In the genomic region with DNA sequence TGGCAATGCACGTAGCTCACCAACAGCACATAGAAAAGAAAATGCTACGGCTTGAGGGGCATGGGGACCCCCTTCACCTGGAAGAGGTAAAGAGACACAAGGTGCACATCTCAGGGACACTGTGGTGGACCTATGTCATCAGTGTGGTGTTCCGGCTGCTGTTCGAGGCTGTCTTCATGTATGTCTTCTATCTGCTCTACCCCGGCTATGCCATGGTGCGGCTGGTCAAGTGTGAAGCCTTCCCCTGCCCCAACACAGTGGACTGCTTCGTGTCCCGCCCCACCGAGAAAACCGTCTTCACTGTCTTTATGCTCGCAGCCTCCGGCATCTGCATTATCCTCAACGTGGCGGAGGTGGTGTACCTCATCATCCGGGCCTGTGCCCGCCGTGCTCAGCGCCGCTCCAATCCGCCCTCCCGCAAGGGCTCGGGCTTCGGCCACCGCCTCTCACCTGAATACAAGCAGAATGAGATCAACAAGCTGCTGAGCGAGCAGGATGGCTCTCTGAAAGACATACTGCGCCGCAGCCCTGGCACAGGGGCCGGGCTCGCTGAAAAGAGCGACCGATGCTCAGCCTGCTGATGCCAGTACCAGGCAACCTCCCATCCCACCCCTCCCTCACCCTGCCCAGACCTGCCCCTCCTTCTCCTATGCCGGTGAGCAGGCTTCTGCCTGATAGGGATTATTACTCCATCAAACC, we compare ENCODE assay signal across 8 mouse cellular contexts. TPM values are rescaled to one million over a fixed set of nuclear protein-coding genes. Genes with fewer than 3 reads are reported as not detected.
DNase-seq lines count a peak whose midpoint lies in the region; ATAC-seq and TF ChIP-seq lines count a peak whose summit lies in the region.

No protein-coding gene starts in this region.

- peak overlapping the region; percentile 26 for H3K4me3 ChIP-seq in kidney, embryonic 15.5 days (replicated peaks)
- no peak overlapping the region for H3K4me3 ChIP-seq in kidney, adult 2 months (ENCODE audit: insufficient read depth, low read depth, low read length)
- peak overlapping the region; percentile 22; the same call in 1 of the 2 replicates for H3K4me3 ChIP-seq in forebrain, embryonic 14.5 days (ENCODE audit: low read depth, low read length)
- H3K4me3 ChIP-seq in midbrain, embryonic 15.5 days = peak overlapping the region; percentile 25

- H3K36me3 ChIP-seq in kidney, embryonic 15.5 days = no peaks in the 10 kb centered on the region
- no peaks in the 10 kb centered on the region for H3K36me3 ChIP-seq in kidney, adult 2 months (ENCODE audit: control insufficient read depth, insufficient read depth, low read length)
- H3K36me3 ChIP-seq in forebrain, embryonic 14.5 days (ENCODE audit: control insufficient read depth, insufficient read depth, low read length) = no peaks in the 10 kb centered on the region
- no peaks in the 10 kb centered on the region for H3K36me3 ChIP-seq in midbrain, embryonic 15.5 days (replicated peaks)

- no peaks in the 10 kb centered on the region for H3K9me3 ChIP-seq in kidney, embryonic 15.5 days (replicated peaks)
- H3K9me3 ChIP-seq in forebrain, embryonic 14.5 days (replicated peaks; ENCODE audit: control insufficient read depth, low read length) = no peaks in the 10 kb centered on the region
- H3K9me3 ChIP-seq in midbrain, embryonic 15.5 days = no peaks in the 10 kb centered on the region

- TF ChIP-seq CTCF in kidney, adult 2 months (conservative IDR thresholded peaks at IDR 0.05; ENCODE audit: insufficient read depth, insufficient read length, low read depth, low read length) = no peak

- peak; percentile 33; the same call in 1 of the 2 replicates for ATAC-seq in kidney, embryonic 15.5 days (replicated peaks; ENCODE audit: low FRiP score)
- ATAC-seq in forebrain, embryonic 14.5 days = peak; percentile 57
- ATAC-seq in midbrain, embryonic 15.5 days (replicated peaks) = peak; percentile 83

- H3K9ac ChIP-seq in kidney, embryonic 15.5 days = no peak overlapping the region
- H3K9ac ChIP-seq in forebrain, embryonic 14.5 days (ENCODE audit: low read length) = peak overlapping the region; percentile 43
- H3K9ac ChIP-seq in midbrain, embryonic 15.5 days = peak overlapping the region; percentile 12

- no peak for TF ChIP-seq POLR2A in kidney, adult 2 months (IDR thresholded peaks at IDR 0.05; ENCODE audit: low read depth, low read length)

- WGBS in kidney, embryonic 15.5 days = 18% methylated on average over 32 of the region's 32 CpGs
- whole genome bisulfite sequencing in kidney, adult 2 months = 26% methylated on average over 32 of the region's 32 CpGs
- WGBS in forebrain, embryonic 14.5 days = 37% methylated on average over 32 of the region's 32 CpGs
- 31% methylated on average over 32 of the region's 32 CpGs for WGBS in midbrain, embryonic 15.5 days

- 0 out of 2 replicates have a peak, but pooled peaks cover 4% of the 10 kb centered on the region for H3K4me1 ChIP-seq in kidney, embryonic 15.5 days
- no peaks in the 10 kb centered on the region; the same call in 1 of the 2 replicates for H3K4me1 ChIP-seq in kidney, adult 2 months (ENCODE audit: control insufficient read depth, insufficient read depth, low read length)
- no peaks in the 10 kb centered on the region for H3K4me1 ChIP-seq in forebrain, embryonic 14.5 days (ENCODE audit: control insufficient read depth, insufficient read depth, low read length)
- H3K4me1 ChIP-seq in midbrain, embryonic 15.5 days = peaks cover 15% of the 10 kb centered on the region

- no peak overlapping the region for H3K27ac ChIP-seq in kidney, embryonic 15.5 days
- no peak overlapping the region for H3K27ac ChIP-seq in kidney, adult 2 months (ENCODE audit: insufficient read depth, low read depth, low read length)
- H3K27ac ChIP-seq in forebrain, embryonic 14.5 days (ENCODE audit: low read depth, low read length) = no peak overlapping the region
- peak overlapping the region; percentile 27; the same call in 1 of the 2 replicates for H3K27ac ChIP-seq in midbrain, embryonic 15.5 days

- DNase-seq in kidney, adult 2 months = no peak
- DNase-seq in cerebellum, adult 18-20 months = peak; percentile 19 to 36
- DNase-seq in forebrain, embryonic 14.5 days (ENCODE audit: low spot score) = peak; percentile 5
- DNase-seq in yolk sac, embryonic 10.5 days (ENCODE audit: low spot score) = no peak
- no peak for DNase-seq in adrenal gland, postnatal 36 days
- DNase-seq in natural killer cell, adult 2 months (ENCODE audit: low spot score in 2 of 2) = no peak

- peaks cover 73% of the 10 kb centered on the region for H3K27me3 ChIP-seq in kidney, embryonic 15.5 days
- no peaks in the 10 kb centered on the region for H3K27me3 ChIP-seq in kidney, adult 2 months (replicated peaks; ENCODE audit: control insufficient read depth, insufficient read depth, low read length)
- H3K27me3 ChIP-seq in forebrain, embryonic 14.5 days (replicated peaks; ENCODE audit: control insufficient read depth, insufficient read depth, low read length) = 0 out of 2 replicates have a peak, but pooled peaks cover 14% of the 10 kb centered on the region
- H3K27me3 ChIP-seq in midbrain, embryonic 15.5 days (replicated peaks) = peaks cover 5% of the 10 kb centered on the region

- peak overlapping the region; percentile 52 for H3K4me2 ChIP-seq in kidney, embryonic 15.5 days
- peak overlapping the region; percentile 47 for H3K4me2 ChIP-seq in forebrain, embryonic 14.5 days (ENCODE audit: low read length)
- H3K4me2 ChIP-seq in midbrain, embryonic 15.5 days = peak overlapping the region; percentile 53

RNA-seq across cellular contexts. Expression of a gene that starts 8.4 kb away (rescaled TPM):
- polyA plus RNA-seq in kidney, embryonic 15.5 days (2015; fragmentation: Nextera tagmentation; extraction: Ambion mirVana) = 20.0 and 21.4 TPM in 2 replicates
- 122 and 132 TPM in 2 replicates for polyA plus RNA-seq in kidney, adult 2 months (2012; rRNA removed)
- polyA plus RNA-seq in forebrain, embryonic 14.5 days (2014; fragmentation: Nextera tagmentation; extraction: Ambion mirVana) = 0.25 and 0.37 TPM in 2 replicates
- 1.0 and 1.1 TPM in 2 replicates for polyA plus RNA-seq in midbrain, embryonic 15.5 days (2015; fragmentation: Nextera tagmentation; extraction: Ambion mirVana)
- under 1 TPM in 1 of 2 experiments, not detected in 1; 0.20 TPM for total RNA-seq in adrenal gland, postnatal 36 days (2021)

RNA-seq across cellular contexts. Expression of a gene that starts 36.1 kb away (rescaled TPM):
- polyA plus RNA-seq in kidney, embryonic 15.5 days (2015; fragmentation: Nextera tagmentation; extraction: Ambion mirVana) = 26.8 and 27.7 TPM in 2 replicates
- 22.0 and 23.3 TPM in 2 replicates for polyA plus RNA-seq in kidney, adult 2 months (2012; rRNA removed)
- polyA plus RNA-seq in forebrain, embryonic 14.5 days (2014; fragmentation: Nextera tagmentation; extraction: Ambion mirVana) = 44.4 and 53.4 TPM in 2 replicates
- 94.3 and 102 TPM in 2 replicates for polyA plus RNA-seq in midbrain, embryonic 15.5 days (2015; fragmentation: Nextera tagmentation; extraction: Ambion mirVana)
- 10 to 100 TPM; 65.0 to 66.3 TPM for total RNA-seq in adrenal gland, postnatal 36 days (2021)

RNA-seq across cellular contexts. Expression of a gene that starts 44.5 kb away (rescaled TPM):
- 464 and 466 TPM in 2 replicates for polyA plus RNA-seq in kidney, embryonic 15.5 days (2015; fragmentation: Nextera tagmentation; extraction: Ambion mirVana)
- 70.6 and 90.6 TPM in 2 replicates for polyA plus RNA-seq in kidney, adult 2 months (2012; rRNA removed)
- 433 and 489 TPM in 2 replicates for polyA plus RNA-seq in forebrain, embryonic 14.5 days (2014; fragmentation: Nextera tagmentation; extraction: Ambion mirVana)
- polyA plus RNA-seq in midbrain, embryonic 15.5 days (2015; fragmentation: Nextera tagmentation; extraction: Ambion mirVana) = 335 and 336 TPM in 2 replicates
- total RNA-seq in adrenal gland, postnatal 36 days (2021) = 100 to 1,000 TPM; 185 to 193 TPM

Comparison
In these comparisons a context has a peak if more than half of its experiments do, and no peak if none do; other contexts are left out.
1. ATAC-seq: peak in every context shown above with its lines; median percentile 83 in midbrain, embryonic 15.5 days; 57 in forebrain, embryonic 14.5 days; 33 in kidney, embryonic 15.5 days.
2. DNase-seq: peak in cerebellum, adult 18-20 months (2 of 2) and forebrain, embryonic 14.5 days (single experiment); none in kidney, adult 2 months (single experiment), yolk sac, embryonic 10.5 days (single experiment), adrenal gland, postnatal 36 days (0 of 2) and natural killer cell, adult 2 months (0 of 2).
3. RNA of a gene that starts 8.4 kb away (polyA plus RNA-seq): 122 to 132 TPM in kidney, adult 2 months and 20.0 to 21.4 TPM in kidney, embryonic 15.5 days; 1.0 to 1.1 TPM in midbrain, embryonic 15.5 days and 0.25 to 0.37 TPM in forebrain, embryonic 14.5 days; every median in the first group is over 10 times any median in the second.
4. Peak in every context shown above with its lines, with median percentiles within 50 percentile points of each other: H3K4me2 ChIP-seq.